Mouse (Mus musculus) heart, embryonic 16.5 days (tissue): ENCODE measurements around the gene Gm21312. TPM values are rescaled to one million over a fixed set of nuclear protein-coding genes. Genes with fewer than 3 reads are reported as not detected.
"Not testable (repeated sequence)": the region's sequence is repeated elsewhere in the genome, so short reads cannot be mapped to it uniquely, and the experiment has no call there.

ENCODE experiments used
- ATAC-seq: fragments of 200-750 bp; cut with Nextera tagmentation; replicated peaks from 2 replicates; pipeline ENCODE4 v1.8.0; 2017; ENCODE audit warnings: moderate number of reproducible peaks; ENCODE audit not compliant: insufficient read depth, low FRiP score; ENCODE audit errors: extremely low read depth
- H3K27ac ChIP-seq: fragments of 300-500 bp; sonication (generic); 2 replicates; pipeline ENCODE4 v1.5.1; 2014; ENCODE audit warnings: mild to moderate bottlenecking, low read length, control low read depth, moderate library complexity
- H3K27me3 ChIP-seq: fragments of 300-500 bp; sonication (generic); 2 replicates; pipeline ENCODE4 v1.6.1; 2014; ENCODE audit warnings: low read length, mixed read lengths; ENCODE audit not compliant: control insufficient read depth, insufficient read depth
- H3K36me3 ChIP-seq: fragments of 300-500 bp; sonication (generic); 2 replicates; pipeline ENCODE4 v1.6.1; 2014; ENCODE audit not compliant: control insufficient read depth, insufficient read depth
- H3K4me1 ChIP-seq: fragments of 300-500 bp; sonication (generic); 2 replicates; pipeline ENCODE4 v1.6.1; 2014; ENCODE audit warnings: low read length, mixed read lengths; ENCODE audit not compliant: control insufficient read depth, insufficient read depth
- H3K4me2 ChIP-seq: fragments of 300-500 bp; sonication (generic); 2 replicates; pipeline ENCODE4 v1.6.1; 2014; ENCODE audit warnings: low read depth, mild to moderate bottlenecking, control low read depth, low read length
- H3K4me3 ChIP-seq: fragments of 300-500 bp; sonication (generic); 2 replicates; pipeline ENCODE4 v1.5.1; 2014; ENCODE audit warnings: mild to moderate bottlenecking, control low read depth, low read length
- H3K9ac ChIP-seq: fragments of 300-500 bp; sonication (generic); 2 replicates; pipeline ENCODE4 v1.6.1; 2014; ENCODE audit warnings: low read length, control low read depth
- H3K9me3 ChIP-seq: fragments of 300-500 bp; sonication (generic); replicated peaks from 2 replicates; pipeline ENCODE4 v1.6.1; 2016; ENCODE audit warnings: low read length; ENCODE audit not compliant: control insufficient read depth
- WGBS: fragments of 180-500 bp; shearing (Covaris S2); extraction: QIAGEN DNeasy Blood & Tissue Kit; methylation state at CpG from one replicate; pipeline ENCODE4 v1.1.7; 2014; 5-methylcytosine and 5-hydroxymethylcytosine counted together
- polyA plus RNA-seq: library from polyadenylated mRNA; unstranded; fragments of >200 nt; fragmentation: Nextera tagmentation; extraction: Ambion mirVana; gene quantifications from 2 replicates; pipeline ENCODE4 v1.2.1, GENCODE M21; 2015

Gene Gm21312
- not detected in 2 replicates for polyA plus RNA-seq

- not testable (repeated sequence) for H3K4me1 ChIP-seq, H3K4me2 ChIP-seq
Measured at GRCm38 (mm10) chr10:104176724-104177123, at the start of gene Gm21312. TSS of gene Gm21312 (plus strand) at chr10:104177024.

GRCm38 (mm10) chr10:104142687-104143086 is 34.1 kb upstream of the Gm21312 start, which contains the start of gene Gm21293:
TSS of gene Gm21293 (plus strand) at chr10:104142987.
- H3K4me1 ChIP-seq, ATAC-seq: not testable (repeated sequence)
- no CpG with 5 or more reads among the region's 3 CpGs for WGBS

More at GRCm38 (mm10) chr10:104176724-104177123, at the start of gene Gm21312:
- not testable (repeated sequence) for ATAC-seq, H3K9ac ChIP-seq, H3K4me3 ChIP-seq, H3K27me3 ChIP-seq, H3K27ac ChIP-seq, H3K36me3 ChIP-seq, H3K9me3 ChIP-seq
- WGBS = no CpG with 5 or more reads among the region's 3 CpGs

DNA sequence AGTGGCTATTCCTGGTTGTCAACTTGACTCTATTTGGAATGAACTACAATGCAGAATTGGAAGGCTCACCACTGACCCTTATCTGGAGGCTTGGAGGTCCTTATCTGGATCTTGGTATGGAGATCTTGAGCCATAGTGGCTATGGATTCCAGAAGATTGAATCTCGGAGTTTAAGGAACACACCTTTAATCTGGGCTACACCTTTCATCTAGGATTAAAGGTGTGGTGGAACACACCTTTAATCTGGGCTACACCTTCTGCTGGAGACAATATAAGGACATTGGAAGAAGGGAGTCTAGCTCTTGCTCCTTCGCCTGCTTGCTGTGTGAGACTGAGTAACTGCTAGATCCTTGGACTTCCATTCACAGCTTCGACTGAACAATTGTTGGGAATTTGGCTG is 25.6 kb upstream of the Gm21312 start, which contains the start of gene Gm6763:
Gene Gm6763 (plus strand): TSS at position 301 of the 400 bp plus-strand sequence.
- not testable (repeated sequence) for H3K27me3 ChIP-seq, H3K4me3 ChIP-seq, H3K4me1 ChIP-seq, H3K4me2 ChIP-seq, H3K9ac ChIP-seq, H3K36me3 ChIP-seq, H3K9me3 ChIP-seq, ATAC-seq, H3K27ac ChIP-seq
- no CpG with 5 or more reads among the region's 3 CpGs for WGBS

More at GRCm38 (mm10) chr10:104142687-104143086, 34.1 kb upstream of the Gm21312 start, which contains the start of gene Gm21293:
- H3K4me3 ChIP-seq, H3K36me3 ChIP-seq, H3K4me2 ChIP-seq, H3K27me3 ChIP-seq, H3K9ac ChIP-seq, H3K27ac ChIP-seq, H3K9me3 ChIP-seq: not testable (repeated sequence)

- no CpG with 5 or more reads among the region's 3 CpGs for WGBS
- ATAC-seq, H3K4me2 ChIP-seq, H3K27me3 ChIP-seq, H3K9ac ChIP-seq, H3K4me1 ChIP-seq, H3K36me3 ChIP-seq, H3K9me3 ChIP-seq, H3K4me3 ChIP-seq, H3K27ac ChIP-seq: not testable (repeated sequence)
Measured at GRCm38 (mm10) chr10:104159706-104160105, 17.1 kb upstream of the Gm21312 start, which contains the start of gene Gm8764. TSS of gene Gm8764 (plus strand) at chr10:104160006.

GRCm38 (mm10) chr10:104168215-104168614 is 8.6 kb upstream of the Gm21312 start, which contains the start of gene Gm21304:
TSS of gene Gm21304 (plus strand) at chr10:104168515.
- H3K36me3 ChIP-seq, ATAC-seq, H3K9me3 ChIP-seq, H3K4me2 ChIP-seq, H3K27me3 ChIP-seq, H3K27ac ChIP-seq, H3K9ac ChIP-seq, H3K4me1 ChIP-seq, H3K4me3 ChIP-seq: not testable (repeated sequence)
- no CpG with 5 or more reads among the region's 3 CpGs for WGBS

- not testable (repeated sequence) for H3K4me3 ChIP-seq, H3K4me1 ChIP-seq, ATAC-seq, H3K9me3 ChIP-seq, H3K36me3 ChIP-seq, H3K27ac ChIP-seq, H3K4me2 ChIP-seq, H3K9ac ChIP-seq, H3K27me3 ChIP-seq
- no CpG with 5 or more reads among the region's 3 CpGs for WGBS
Measured at GRCm38 (mm10) chr10:104185233-104185632, 8.4 kb downstream of the Gm21312 start, which contains the start of gene Gm20765. TSS of gene Gm20765 (plus strand) at chr10:104185533.

DNA sequence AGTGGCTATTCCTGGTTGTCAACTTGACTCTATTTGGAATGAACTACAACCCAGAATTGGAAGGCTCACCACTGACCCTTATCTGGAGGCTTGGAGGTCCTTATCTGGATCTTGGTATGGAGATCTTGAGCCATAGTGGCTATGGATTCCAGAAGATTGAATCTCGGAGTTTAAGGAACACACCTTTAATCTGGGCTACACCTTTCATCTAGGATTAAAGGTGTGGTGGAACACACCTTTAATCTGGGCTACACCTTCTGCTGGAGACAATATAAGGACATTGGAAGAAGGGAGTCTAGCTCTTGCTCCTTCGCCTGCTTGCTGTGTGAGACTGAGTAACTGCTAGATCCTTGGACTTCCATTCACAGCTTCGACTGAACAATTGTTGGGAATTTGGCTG is 16.9 kb downstream of the Gm21312 start, which contains the start of gene Gm4340:
Gene Gm4340 (plus strand): TSS at position 301 of the 400 bp plus-strand sequence.
- not testable (repeated sequence) for H3K4me2 ChIP-seq, H3K4me1 ChIP-seq, H3K27me3 ChIP-seq, H3K4me3 ChIP-seq, H3K27ac ChIP-seq, H3K9me3 ChIP-seq, H3K9ac ChIP-seq, H3K36me3 ChIP-seq, ATAC-seq
- WGBS = no CpG with 5 or more reads among the region's 3 CpGs

- Histone ChIP-seq H3K27me3 (no peaks in the 10 kb centered on the region), H3K9ac (no peak overlapping the region), H3K4me3 (no peak overlapping the region), H3K36me3 (no peaks in the 10 kb centered on the region), H3K9me3 (no peaks in the 10 kb centered on the region), H3K4me2 (no peak overlapping the region), H3K4me1 (no peaks in the 10 kb centered on the region), H3K27ac (no peak overlapping the region)
- 80% methylated on average over 1 of the region's 1 CpGs for WGBS
- ATAC-seq = no peak
Measured at GRCm38 (mm10) chr10:104209655-104210054, 32.8 kb downstream of the Gm21312 start.

- Histone ChIP-seq H3K9ac (no peak overlapping the region), H3K9me3 (no peaks in the 10 kb centered on the region), H3K4me1 (no peaks in the 10 kb centered on the region), H3K36me3 (no peaks in the 10 kb centered on the region), H3K4me2 (no peak overlapping the region), H3K27me3 (no peaks in the 10 kb centered on the region), H3K4me3 (no peak overlapping the region), H3K27ac (no peak overlapping the region)
- ATAC-seq = no peak
- 63% methylated on average over 3 of the region's 3 CpGs for WGBS
Measured at GRCm38 (mm10) chr10:104210268-104210990, 33.6 kb downstream of the Gm21312 start.
